Mouse (Mus musculus): Measurements from ENCODE around the gene Atp8a2.
A peak's percentile ranks its signal among the peaks of the same experiment; 100 is the strongest.

The Atp8a2 gene

GRCm38 (mm10) chr14:59695160-59695559 lies 501.8 kb downstream of the Atp8a2 start:
- DNase-seq = no peak

- DNase-seq = peak; percentile 8
Observed at GRCm38 (mm10) chr14:59692164-59692563, 504.8 kb downstream of the Atp8a2 start.

- peak; percentile 24 for DNase-seq
Observed at GRCm38 (mm10) chr14:59691402-59691801, 505.6 kb downstream of the Atp8a2 start.

- DNase-seq = no peak
Observed at GRCm38 (mm10) chr14:59690954-59691353, 506.0 kb downstream of the Atp8a2 start.

GRCm38 (mm10) chr14:59689596-59689995 lies 507.4 kb downstream of the Atp8a2 start:
- no peak for DNase-seq

GRCm38 (mm10) chr14:59686229-59686628 lies 510.8 kb downstream of the Atp8a2 start:
- no peak for DNase-seq

GRCm38 (mm10) chr14:59685343-59685742 lies 511.6 kb downstream of the Atp8a2 start:
- peak; percentile 36 for DNase-seq

GRCm38 (mm10) chr14:59681906-59682305 lies 515.1 kb downstream of the Atp8a2 start:
- DNase-seq = no peak

GRCm38 (mm10) chr14:59677598-59678003 lies 519.4 kb downstream of the Atp8a2 start:
- no peak for DNase-seq

GRCm38 (mm10) chr14:59675330-59675729 lies 521.6 kb downstream of the Atp8a2 start:
- DNase-seq = no peak

- DNase-seq = no peak
Observed at GRCm38 (mm10) chr14:59674556-59674955, 522.4 kb downstream of the Atp8a2 start.

GRCm38 (mm10) chr14:59672893-59673515 lies 524.0 kb downstream of the Atp8a2 start:
- DNase-seq = no peak

- DNase-seq = no peak
Observed at GRCm38 (mm10) chr14:59657098-59657497, 539.9 kb downstream of the Atp8a2 start.

- DNase-seq = no peak
Observed at GRCm38 (mm10) chr14:59656591-59656990, 540.4 kb downstream of the Atp8a2 start.

- no peak for DNase-seq
Observed at GRCm38 (mm10) chr14:59649337-59649736, 547.6 kb downstream of the Atp8a2 start.

GRCm38 (mm10) chr14:59648611-59649010 lies 548.4 kb downstream of the Atp8a2 start:
- no peak for DNase-seq

- no peak for DNase-seq
Observed at GRCm38 (mm10) chr14:59646826-59647697, 549.9 kb downstream of the Atp8a2 start.

GRCm38 (mm10) chr14:59644896-59645295 lies 552.1 kb downstream of the Atp8a2 start:
- DNase-seq = no peak

GRCm38 (mm10) chr14:59644166-59644565 lies 552.8 kb downstream of the Atp8a2 start:
- no peak for DNase-seq

- DNase-seq = peak; percentile 12
Observed at GRCm38 (mm10) chr14:59643582-59643981, 553.4 kb downstream of the Atp8a2 start.

- DNase-seq = no peak
Observed at GRCm38 (mm10) chr14:59641856-59642255, 555.1 kb downstream of the Atp8a2 start.

- no peak for DNase-seq
Observed at GRCm38 (mm10) chr14:59638906-59639703, 557.9 kb downstream of the Atp8a2 start.

- no peak for DNase-seq
Observed at GRCm38 (mm10) chr14:59633988-59634387, 563.0 kb downstream of the Atp8a2 start.

Data from kidney, postnatal 14 days (tissue).